Mouse (Mus musculus) cortical plate, adult 2 months (tissue): ENCODE measurements around the gene Cyp2d26.

Experiments
- CTCF ChIP-seq: fragments of 200-500 bp; IDR thresholded peaks from 2 replicates; pipeline ENCODE4 v1.5.1; 2011; ENCODE audit warnings: mild to moderate bottlenecking, control low read depth, low read length; ENCODE audit not compliant: insufficient read depth; ENCODE audit errors: extremely low read depth
- POLR2A ChIP-seq: fragments of 200-500 bp; IDR thresholded peaks from 2 replicates; pipeline ENCODE4 v1.6.1; 2011; ENCODE audit warnings: mild to moderate bottlenecking, low read length, control low read depth; ENCODE audit not compliant: insufficient read depth; ENCODE audit errors: extremely low read depth

DNA sequence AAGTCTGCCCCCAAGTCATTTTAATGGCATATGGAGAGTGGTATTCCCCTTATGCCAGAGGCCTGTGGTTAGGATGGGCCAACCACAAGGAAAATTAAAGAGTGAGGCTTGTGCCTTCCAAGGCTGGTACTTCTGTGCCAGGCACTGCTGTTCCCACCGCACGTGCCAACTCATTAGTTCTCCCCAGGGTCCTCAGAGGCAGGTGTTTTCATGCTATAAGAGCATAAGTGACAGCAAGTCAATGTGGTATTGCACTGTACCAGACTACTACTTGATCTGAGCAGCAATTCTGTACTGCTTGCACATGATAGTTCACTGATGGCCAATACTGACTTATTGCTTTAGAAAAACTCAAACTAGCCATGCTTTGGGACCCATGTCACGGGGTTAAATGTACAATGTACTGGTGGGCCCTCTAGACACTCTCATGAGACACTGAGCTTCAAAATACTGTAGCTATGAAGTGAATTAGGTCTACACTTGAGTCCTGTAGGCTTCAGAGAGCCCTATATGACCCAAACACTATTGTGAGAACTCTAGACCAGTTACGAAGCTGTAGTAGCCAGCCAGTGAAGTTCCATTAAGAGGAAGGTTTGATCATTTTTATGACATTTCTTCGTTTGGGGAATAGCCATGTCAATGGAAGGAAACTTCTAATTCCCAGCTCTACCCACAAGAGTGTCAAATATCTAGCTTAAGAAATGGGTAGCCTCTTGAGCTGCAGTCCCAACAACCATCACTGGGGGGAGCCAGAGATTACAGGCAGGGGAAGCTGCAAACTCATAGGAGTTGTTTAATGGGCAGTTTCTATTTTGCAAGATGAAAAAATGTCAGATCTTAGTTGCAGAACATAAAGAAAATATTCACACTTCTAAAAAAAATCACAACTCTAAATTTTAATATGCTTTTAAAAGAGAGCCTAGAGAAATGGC, 10.9 kb upstream of the Cyp2d26 start:
- TF ChIP-seq CTCF (peak; percentile 93), POLR2A (no peak)
